ENCODE assay signal across 34 mouse cellular contexts in the genomic region with DNA sequence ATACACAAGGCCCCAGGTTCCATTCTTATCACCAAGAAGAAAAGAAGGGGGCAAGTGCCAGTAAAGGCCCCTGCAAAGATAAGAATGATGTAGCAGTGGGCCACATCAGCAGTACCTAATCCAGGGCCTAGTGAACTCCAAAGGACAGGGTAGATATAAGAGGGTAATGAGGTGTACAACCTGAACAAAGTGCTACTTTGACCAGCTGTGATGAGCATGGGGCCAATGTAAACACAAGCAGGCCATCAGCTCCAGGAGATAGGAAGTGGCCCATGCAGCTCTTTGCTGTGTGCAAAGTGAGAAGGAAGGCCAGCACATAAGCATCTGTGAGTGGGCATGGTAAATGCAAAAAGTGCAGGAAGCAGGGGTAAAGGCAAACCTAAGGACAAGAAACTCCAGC. TPM values are rescaled to one million over a fixed set of nuclear protein-coding genes. Genes with fewer than 3 reads are reported as not detected.
DNase-seq lines count a peak whose midpoint lies in the region; ATAC-seq and TF ChIP-seq lines count a peak whose summit lies in the region.
"Had no signal": no experiment of that assay in that cellular context is flagged by ENCODE, and none has a peak within 500 bp of the region (broad histone marks: within the 10 kb centered on the region; RNA-seq: fewer than 3 reads in every experiment).

No protein-coding gene starts in this region.

- no peaks in the 10 kb centered on the region for H3K4me1 ChIP-seq in intestine, postnatal 0 days (replicated peaks; ENCODE audit: control insufficient read depth, insufficient read depth, low read length)
- peaks cover 3% of the 10 kb centered on the region; the same call in 1 of the 2 replicates for H3K4me1 ChIP-seq in liver, embryonic 11.5 days (replicated peaks; ENCODE audit: control insufficient read depth, insufficient read depth, low read length)
- H3K4me1 ChIP-seq in liver, embryonic 14.5 days (replicated peaks; ENCODE audit: control insufficient read depth in 2 of 2, insufficient read depth in 2 of 2, low read length in 1 of 2) = peaks cover 0 to 3% of the 10 kb centered on the region in 2 experiments; a peak in 1 of 4 replicates
- H3K4me1 ChIP-seq in liver, postnatal 0 days (ENCODE audit: insufficient read depth) = no peaks in the 10 kb centered on the region
- H3K4me1 ChIP-seq: embryonic facial prominence, embryonic 12.5 days; embryonic facial prominence, embryonic 15.5 days; heart, embryonic 12.5 days; heart, embryonic 15.5 days had no signal

- H3K4me2 ChIP-seq in intestine, postnatal 0 days (replicated peaks; ENCODE audit: low read depth) = no peak overlapping the region
- no peak overlapping the region for H3K4me2 ChIP-seq in liver, embryonic 11.5 days
- H3K4me2 ChIP-seq in liver, embryonic 14.5 days (ENCODE audit: low read depth) = no peak overlapping the region
- no peak overlapping the region for H3K4me2 ChIP-seq in liver, postnatal 0 days (ENCODE audit: low read depth, low read length)
- H3K4me2 ChIP-seq: embryonic facial prominence, embryonic 12.5 days; embryonic facial prominence, embryonic 15.5 days; heart, embryonic 12.5 days; heart, embryonic 15.5 days; hindbrain, embryonic 14.5 days had no signal

- H3K4me3 ChIP-seq in intestine, postnatal 0 days (ENCODE audit: low read depth, low read length) = no peak overlapping the region
- H3K4me3 ChIP-seq in liver, embryonic 11.5 days (ENCODE audit: low read depth, low read length) = no peak overlapping the region
- H3K4me3 ChIP-seq in liver, embryonic 14.5 days (ENCODE audit: insufficient read depth in 1 of 2, low read depth in 2 of 2, low read length in 2 of 2) = no peak overlapping the region
- no peak overlapping the region for H3K4me3 ChIP-seq in liver, postnatal 0 days (ENCODE audit: low read depth, low read length)
- H3K4me3 ChIP-seq: embryonic facial prominence, embryonic 12.5 days; embryonic facial prominence, embryonic 15.5 days; heart, embryonic 12.5 days; heart, embryonic 15.5 days had no signal

- H3K27me3 ChIP-seq in intestine, postnatal 0 days (replicated peaks; ENCODE audit: control insufficient read depth, insufficient read depth, low read length) = no peaks in the 10 kb centered on the region
- H3K27me3 ChIP-seq in liver, embryonic 11.5 days (replicated peaks; ENCODE audit: control insufficient read depth, insufficient read depth, low read length) = no peaks in the 10 kb centered on the region
- no peaks in the 10 kb centered on the region for H3K27me3 ChIP-seq in liver, embryonic 14.5 days (ENCODE audit: control insufficient read depth, insufficient read depth, low read length)
- H3K27me3 ChIP-seq in liver, postnatal 0 days (ENCODE audit: insufficient read depth, low read length) = no peaks in the 10 kb centered on the region
- H3K27me3 ChIP-seq: embryonic facial prominence, embryonic 12.5 days; embryonic facial prominence, embryonic 15.5 days; heart, embryonic 12.5 days; heart, embryonic 15.5 days had no signal

- intact Hi-C loops in left cerebral cortex, postnatal 25 days (cut with DNase I) = no loop called here

- no peak overlapping the region for H3K9ac ChIP-seq in intestine, postnatal 0 days (ENCODE audit: low read depth, low read length)
- no peak overlapping the region for H3K9ac ChIP-seq in liver, embryonic 11.5 days (ENCODE audit: low read depth, low read length)
- H3K9ac ChIP-seq in liver, embryonic 14.5 days (replicated peaks) = no peak overlapping the region
- no peak overlapping the region for H3K9ac ChIP-seq in liver, postnatal 0 days (replicated peaks)
- H3K9ac ChIP-seq: embryonic facial prominence, embryonic 12.5 days; embryonic facial prominence, embryonic 15.5 days; forebrain, postnatal 0 days; heart, embryonic 12.5 days; heart, embryonic 15.5 days; hindbrain, embryonic 14.5 days had no signal

- H3K27ac ChIP-seq in intestine, postnatal 0 days (ENCODE audit: low read depth, low read length) = no peak overlapping the region
- H3K27ac ChIP-seq in liver, embryonic 11.5 days (ENCODE audit: low read depth, low read length) = no peak overlapping the region
- H3K27ac ChIP-seq in liver, embryonic 14.5 days = no peak overlapping the region
- H3K27ac ChIP-seq in liver, postnatal 0 days (ENCODE audit: low read depth) = no peak overlapping the region
- H3K27ac ChIP-seq: embryonic facial prominence, embryonic 12.5 days; embryonic facial prominence, embryonic 15.5 days; heart, embryonic 15.5 days; hindbrain, embryonic 14.5 days; hindbrain, postnatal 0 days had no signal

- H3K9me3 ChIP-seq in intestine, postnatal 0 days (ENCODE audit: control insufficient read depth) = no peaks in the 10 kb centered on the region
- H3K9me3 ChIP-seq in liver, embryonic 11.5 days (ENCODE audit: control insufficient read depth, low read length) = no peaks in the 10 kb centered on the region
- H3K9me3 ChIP-seq in liver, embryonic 14.5 days (ENCODE audit: control insufficient read depth, low read length) = no peaks in the 10 kb centered on the region
- no peaks in the 10 kb centered on the region for H3K9me3 ChIP-seq in liver, postnatal 0 days (ENCODE audit: low read length)
- H3K9me3 ChIP-seq: embryonic facial prominence, embryonic 12.5 days; embryonic facial prominence, embryonic 15.5 days; heart, embryonic 12.5 days; heart, embryonic 15.5 days had no signal

- no peak for TF ChIP-seq EP300 in liver, embryonic 14.5 days (IDR thresholded peaks at IDR 0.05; ENCODE audit: low read depth)
- TF ChIP-seq EP300 in liver, postnatal 0 days (IDR thresholded peaks at IDR 0.05; ENCODE audit: low read depth) = no peak

- TF ChIP-seq CTCF in intestine, postnatal 0 days (IDR thresholded peaks at IDR 0.05; ENCODE audit: low read depth) = no peak
- no peak for TF ChIP-seq CTCF in liver, embryonic 14.5 days (IDR thresholded peaks at IDR 0.05; ENCODE audit: low read depth)
- no peak for TF ChIP-seq CTCF in liver, postnatal 0 days (IDR thresholded peaks at IDR 0.05; ENCODE audit: low read depth)

- ATAC-seq in intestine, postnatal 0 days = peak; percentile 45; the same call in 1 of the 2 replicates
- peak; percentile 36; the same call in 1 of the 2 replicates for ATAC-seq in liver, embryonic 11.5 days (replicated peaks; ENCODE audit: low FRiP score)
- ATAC-seq in liver, embryonic 14.5 days (ENCODE audit: insufficient read depth) = 0 out of 2 replicates have a peak, but pooled peaks have one; percentile 15
- ATAC-seq in liver, postnatal 0 days = 0 out of 2 replicates have a peak, but pooled peaks have one; percentile 35
- ATAC-seq: activated CD4-positive, CD25-positive, alpha-beta regulatory T cell, adult 4 months; CD4-positive, CD25-positive, alpha-beta regulatory T cell, adult 4 months; forebrain, embryonic 14.5 days; forebrain, postnatal 0 days; hindbrain, postnatal 0 days had no signal

- DNase-seq in liver, embryonic 11.5 days (ENCODE audit: low spot score) = no peak
- no peak for DNase-seq in liver, embryonic 14.5 days (ENCODE audit: low read depth in 3 of 3, low spot score in 3 of 3)
- no peak for DNase-seq in liver, postnatal 0 days
- no peak for DNase-seq in neural tube, embryonic 10.5 days (ENCODE audit: extremely low spot score, low spot score)
- DNase-seq in left cerebral cortex, postnatal 25 days (ENCODE audit: low spot score in 2 of 2) = no peak
- DNase-seq: adrenal gland, adult 8-10 months; adrenal gland, postnatal 36 days; cerebellum, adult 11 months; cerebellum, adult 2 months; cerebellum, adult 9-11 months; cerebellum, postnatal 25 days; forebrain, postnatal 0 days; gastrocnemius, postnatal 25 days; heart, adult 18-20 months; heart, postnatal 10 days; heart, postnatal 4 days had no signal

- peaks cover 49% of the 10 kb centered on the region for H3K36me3 ChIP-seq in intestine, postnatal 0 days (ENCODE audit: control insufficient read depth, insufficient read depth)
- H3K36me3 ChIP-seq in liver, embryonic 11.5 days (ENCODE audit: control insufficient read depth, insufficient read depth, low read length) = peaks cover 12% of the 10 kb centered on the region; the same call in 1 of the 2 replicates
- H3K36me3 ChIP-seq in liver, embryonic 14.5 days (replicated peaks; ENCODE audit: control insufficient read depth, insufficient read depth, low read depth) = peaks cover 5% of the 10 kb centered on the region
- H3K36me3 ChIP-seq in liver, postnatal 0 days (replicated peaks; ENCODE audit: insufficient read depth, low read length) = peaks cover 30% of the 10 kb centered on the region

RNA-seq across cellular contexts. Expression of a gene that starts 21.0 kb away (rescaled TPM):
- polyA plus RNA-seq in intestine, postnatal 0 days (2015; fragmentation: Nextera tagmentation; extraction: Ambion mirVana) = 92.5 TPM in 2 replicates
- polyA plus RNA-seq in liver, embryonic 11.5 days (2014; fragmentation: Nextera tagmentation; extraction: Ambion mirVana) = 136 and 139 TPM in 2 replicates
- 15.7 and 30.7 TPM in 2 replicates for polyA plus RNA-seq in liver, embryonic 14.5 days (2012; rRNA removed)
- 47.6 and 49.6 TPM in 2 replicates for polyA plus RNA-seq in liver, embryonic 14.5 days (2014; fragmentation: Nextera tagmentation; extraction: Ambion mirVana)
- polyA plus RNA-seq in liver, postnatal 0 days (2015; fragmentation: Nextera tagmentation; extraction: Ambion mirVana) = 49.4 and 51.3 TPM in 2 replicates
- total RNA-seq in left cerebral cortex, postnatal 25 days (2021) = 100 to 1,000 TPM in 1 of 2 experiments, 10 to 100 TPM in 1; 89.7 to 101 TPM

RNA-seq across cellular contexts. Expression of a gene that starts 39.0 kb away (rescaled TPM):
- polyA plus RNA-seq in intestine, postnatal 0 days (2015; fragmentation: Nextera tagmentation; extraction: Ambion mirVana) = not detected in 2 replicates
- polyA plus RNA-seq in liver, embryonic 11.5 days (2014; fragmentation: Nextera tagmentation; extraction: Ambion mirVana) = not detected in 2 replicates
- polyA plus RNA-seq in liver, embryonic 14.5 days (2012; rRNA removed) = not detected in 2 replicates
- not detected in 2 replicates for polyA plus RNA-seq in liver, embryonic 14.5 days (2014; fragmentation: Nextera tagmentation; extraction: Ambion mirVana)
- not detected in 2 replicates for polyA plus RNA-seq in liver, postnatal 0 days (2015; fragmentation: Nextera tagmentation; extraction: Ambion mirVana)
- under 1 TPM; 0.27 to 0.55 TPM for total RNA-seq in left cerebral cortex, postnatal 25 days (2021)
- total RNA-seq: adrenal gland, adult 8-10 months; adrenal gland, postnatal 36 days; common myeloid progenitor, adult 5-6 weeks; gastrocnemius, adult 8-10 months; gastrocnemius, postnatal 25 days; heart, adult 18-20 months; heart, postnatal 10 days; heart, postnatal 4 days; hindbrain, postnatal 0 days; MEL had no signal
- polyA plus RNA-seq: activated CD4-positive, CD25-positive, alpha-beta regulatory T cell, adult 4 months; C2C12; CD4-positive, CD25-positive, alpha-beta regulatory T cell, adult 4 months; cerebellum, adult 2 months; embryonic facial prominence, embryonic 12.5 days; embryonic facial prominence, embryonic 15.5 days; forebrain, embryonic 11.5 days; forebrain, embryonic 14.5 days; frontal cortex, adult 2 months; gonadal fat pad, adult 2 months; heart, embryonic 12.5 days; heart, embryonic 15.5 days; hindbrain, embryonic 11.5 days; hindbrain, embryonic 14.5 days; hindbrain, postnatal 0 days had no signal

RNA-seq across cellular contexts. Expression of a gene that starts 45.7 kb away (rescaled TPM):
- polyA plus RNA-seq in intestine, postnatal 0 days (2015; fragmentation: Nextera tagmentation; extraction: Ambion mirVana) = not detected in 2 replicates
- 0.05 TPM in 1 of 2 replicates, not detected in the other for polyA plus RNA-seq in liver, embryonic 11.5 days (2014; fragmentation: Nextera tagmentation; extraction: Ambion mirVana)
- polyA plus RNA-seq in liver, embryonic 14.5 days (2012; rRNA removed) = not detected in 2 replicates
- not detected in 2 replicates for polyA plus RNA-seq in liver, embryonic 14.5 days (2014; fragmentation: Nextera tagmentation; extraction: Ambion mirVana)
- polyA plus RNA-seq in liver, postnatal 0 days (2015; fragmentation: Nextera tagmentation; extraction: Ambion mirVana) = not detected in 2 replicates
- not detected for total RNA-seq in left cerebral cortex, postnatal 25 days (2021)
- total RNA-seq: adrenal gland, adult 8-10 months; adrenal gland, postnatal 36 days; common myeloid progenitor, adult 5-6 weeks; forebrain, postnatal 0 days; gastrocnemius, adult 8-10 months; gastrocnemius, postnatal 25 days; heart, adult 18-20 months; heart, postnatal 10 days; heart, postnatal 4 days; hindbrain, postnatal 0 days; MEL had no signal
- polyA plus RNA-seq: activated CD4-positive, CD25-positive, alpha-beta regulatory T cell, adult 4 months; C2C12; CD4-positive, CD25-positive, alpha-beta regulatory T cell, adult 4 months; cerebellum, adult 2 months; embryonic facial prominence, embryonic 12.5 days; forebrain, embryonic 11.5 days; forebrain, embryonic 14.5 days; forebrain, postnatal 0 days; frontal cortex, adult 2 months; gonadal fat pad, adult 2 months; heart, embryonic 12.5 days; heart, embryonic 15.5 days; hindbrain, embryonic 11.5 days; hindbrain, embryonic 14.5 days; hindbrain, postnatal 0 days had no signal

RNA-seq across cellular contexts. Expression of a gene that starts 47.3 kb away (rescaled TPM):
- 10.6 and 11.4 TPM in 2 replicates for polyA plus RNA-seq in intestine, postnatal 0 days (2015; fragmentation: Nextera tagmentation; extraction: Ambion mirVana)
- polyA plus RNA-seq in liver, embryonic 11.5 days (2014; fragmentation: Nextera tagmentation; extraction: Ambion mirVana) = 15.0 and 16.6 TPM in 2 replicates
- polyA plus RNA-seq in liver, embryonic 14.5 days (2012; rRNA removed) = 3.0 and 3.9 TPM in 2 replicates
- polyA plus RNA-seq in liver, embryonic 14.5 days (2014; fragmentation: Nextera tagmentation; extraction: Ambion mirVana) = 6.8 and 7.3 TPM in 2 replicates
- polyA plus RNA-seq in liver, postnatal 0 days (2015; fragmentation: Nextera tagmentation; extraction: Ambion mirVana) = 7.0 and 7.1 TPM in 2 replicates
- 10 to 100 TPM; 14.9 to 18.5 TPM for total RNA-seq in left cerebral cortex, postnatal 25 days (2021)
